Mouse (Mus musculus): ENCODE measurements at regions not wholly inside any gene's neighbourhood (a gene's known extent, or its start where the extent isn't known, plus 50 kb on each side); places are given as distances from the start of the nearest gene placed in this dataset.

GRCm38 (mm10) chr6:100476550-100477366 is 189.5 kb upstream of the Rybp start:
- no peak for DNase-seq (ENCODE audit: low spot score)

DNA sequence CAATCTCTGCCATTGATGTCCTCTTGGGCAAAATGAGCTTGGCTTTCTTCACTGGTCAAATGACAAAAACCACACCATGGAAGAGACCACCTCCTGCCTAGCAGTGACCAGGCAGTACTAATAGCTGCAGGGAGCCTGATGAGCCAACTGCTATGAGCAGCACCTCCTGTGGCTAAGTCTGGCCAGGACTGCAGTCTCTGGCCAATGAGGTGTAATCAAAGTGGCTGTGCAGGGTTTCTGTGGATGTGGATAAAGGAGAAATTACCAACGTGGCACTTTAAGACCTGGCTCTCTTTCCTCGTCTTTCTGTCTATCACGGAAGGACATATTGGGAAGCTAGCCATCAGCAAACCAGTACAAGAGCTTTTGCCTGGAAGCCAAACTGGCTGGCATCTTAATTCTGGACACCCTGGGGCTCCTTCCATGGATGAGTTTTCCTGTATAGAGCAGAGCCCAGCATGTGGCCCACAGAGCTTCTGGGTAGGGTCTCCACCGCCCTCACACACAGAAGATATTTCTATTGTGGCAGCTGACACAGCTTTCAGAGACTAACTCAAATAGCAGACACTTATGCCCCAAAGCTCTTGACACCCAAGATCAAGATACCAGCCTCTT is 188.2 kb upstream of the Rybp start:
- no peak for DNase-seq (ENCODE audit: low spot score)

GRCm38 (mm10) chr6:100474326-100474725 is 187.0 kb upstream of the Rybp start:
- DNase-seq (ENCODE audit: low spot score): no peak

- no peak for DNase-seq (ENCODE audit: low spot score)
Measured at GRCm38 (mm10) chr6:100470071-100470470, 182.8 kb upstream of the Rybp start.

DNA sequence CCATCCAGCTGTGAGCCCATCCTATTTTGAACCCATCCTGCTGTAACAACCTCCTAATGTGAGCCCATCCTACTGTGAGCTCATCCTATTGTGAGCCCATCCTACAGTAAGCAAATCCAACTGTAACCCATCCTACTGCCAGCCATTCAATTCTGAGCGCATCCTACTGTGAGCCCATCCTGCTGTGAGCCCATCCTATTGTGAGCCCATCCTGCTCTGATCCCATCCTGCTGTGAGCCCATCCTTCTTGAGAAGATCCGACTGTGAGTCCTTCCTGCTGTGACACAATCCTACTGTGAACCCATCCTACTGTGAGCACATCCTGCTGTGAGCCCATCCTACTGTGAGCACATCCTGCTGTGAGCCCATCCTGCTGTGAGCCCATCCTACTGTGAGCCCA is 175.5 kb upstream of the Rybp start:
- no peak for DNase-seq (ENCODE audit: low spot score)

- DNase-seq (ENCODE audit: low spot score): no peak
Measured at GRCm38 (mm10) chr6:100453401-100453800, 166.1 kb upstream of the Rybp start.

- DNase-seq (ENCODE audit: low spot score): no peak
Measured at GRCm38 (mm10) chr6:100452097-100453002, 165.1 kb upstream of the Rybp start.

GRCm38 (mm10) chr6:100450108-100450507 is 162.8 kb upstream of the Rybp start:
- no peak for DNase-seq (ENCODE audit: low spot score)

GRCm38 (mm10) chr6:100449087-100449486 is 161.8 kb upstream of the Rybp start:
- no peak for DNase-seq (ENCODE audit: low spot score)

DNA sequence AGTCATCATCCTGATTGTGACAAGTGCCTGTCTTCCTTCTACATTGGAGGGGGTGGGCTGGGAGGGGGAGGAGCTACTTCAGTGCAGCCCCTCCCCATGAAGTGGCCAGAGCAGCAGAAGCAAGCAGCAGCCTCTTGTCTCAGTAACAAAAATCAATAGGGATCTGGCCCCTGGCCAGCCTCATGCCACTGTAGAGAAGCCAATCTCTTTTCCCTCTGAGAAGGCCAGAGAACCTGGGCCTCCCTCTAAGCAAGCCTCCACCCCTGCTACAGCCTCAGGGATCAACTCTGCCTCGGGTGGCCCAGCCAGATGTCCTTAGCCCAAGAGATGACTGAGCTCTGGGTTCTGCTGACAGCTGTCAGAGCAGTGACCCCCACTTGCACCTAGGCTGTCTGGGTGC is 159.9 kb upstream of the Rybp start:
- no peak for DNase-seq (ENCODE audit: low spot score)

- no peak for DNase-seq (ENCODE audit: low spot score)
Measured at GRCm38 (mm10) chr6:100446804-100447203, 159.5 kb upstream of the Rybp start.

GRCm38 (mm10) chr6:100439071-100439737 is 151.9 kb upstream of the Rybp start:
- DNase-seq (ENCODE audit: low spot score): no peak

- peak; percentile 26 for DNase-seq (ENCODE audit: low spot score)
Measured at GRCm38 (mm10) chr6:100438511-100438991, 151.3 kb upstream of the Rybp start.

- no peak for DNase-seq (ENCODE audit: low spot score)
Measured at GRCm38 (mm10) chr6:100437980-100438379, 150.7 kb upstream of the Rybp start.

DNA sequence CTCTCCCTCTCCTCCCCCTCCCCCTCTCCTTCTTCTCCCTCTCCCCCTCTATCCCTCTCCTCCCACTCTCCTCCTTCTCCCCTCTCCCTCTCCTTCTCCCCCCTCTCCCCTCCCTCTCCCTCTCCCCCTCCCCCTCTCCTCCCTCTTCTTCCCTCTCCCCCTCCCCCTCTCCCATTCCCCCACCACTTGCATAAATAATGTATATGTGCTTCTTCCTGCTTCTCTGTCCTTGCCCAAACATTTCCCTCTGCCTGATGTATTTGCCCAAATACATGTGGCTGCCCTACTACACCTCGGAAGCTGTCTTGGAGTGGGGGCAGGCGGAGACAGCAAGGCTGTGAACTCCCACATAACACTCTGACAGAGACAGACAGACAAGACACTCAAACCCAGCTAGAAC is 149.2 kb upstream of the Rybp start:
- DNase-seq (ENCODE audit: low spot score): no peak

DNA sequence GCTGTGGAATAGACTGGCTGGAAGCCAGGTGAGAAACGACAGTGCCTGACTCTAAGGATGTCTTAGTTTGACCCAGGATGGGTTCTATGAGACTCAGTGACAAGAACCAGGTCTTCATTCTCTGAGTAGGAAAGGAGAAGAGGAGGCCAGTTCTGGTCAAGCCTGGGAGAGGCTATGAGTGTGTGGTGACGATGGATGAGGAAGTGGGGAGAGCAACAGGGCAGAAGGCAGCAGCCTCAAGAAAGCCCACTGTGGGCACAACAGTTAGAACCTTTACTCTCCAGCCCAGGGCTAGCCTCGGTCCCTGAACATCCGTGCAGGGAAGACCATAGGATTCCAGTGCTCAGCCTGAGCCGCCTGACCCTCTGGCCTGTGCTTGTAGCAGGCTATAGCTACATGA is 147.9 kb upstream of the Rybp start:
- no peak for DNase-seq (ENCODE audit: low spot score)

DNA sequence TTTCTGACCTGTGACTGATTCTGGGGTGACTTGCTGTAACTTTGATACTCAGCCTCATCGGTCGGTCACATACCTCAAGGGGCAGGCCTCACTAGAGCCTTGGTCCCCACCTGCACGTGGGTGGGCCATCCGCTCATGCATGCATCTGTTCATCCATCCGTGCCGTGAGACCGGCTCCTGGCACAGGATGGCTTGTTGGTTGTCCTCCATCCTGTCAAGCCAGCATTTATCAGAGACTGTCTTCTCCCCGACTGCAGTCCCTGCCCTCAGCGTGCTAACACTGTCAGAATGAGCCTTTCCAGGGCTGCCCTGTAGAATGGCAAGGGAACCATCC is 146.2 kb upstream of the Rybp start:
- DNase-seq (ENCODE audit: low spot score): no peak

- no peak for DNase-seq (ENCODE audit: low spot score)
Measured at GRCm38 (mm10) chr6:100432688-100433533, 145.6 kb upstream of the Rybp start.

DNA sequence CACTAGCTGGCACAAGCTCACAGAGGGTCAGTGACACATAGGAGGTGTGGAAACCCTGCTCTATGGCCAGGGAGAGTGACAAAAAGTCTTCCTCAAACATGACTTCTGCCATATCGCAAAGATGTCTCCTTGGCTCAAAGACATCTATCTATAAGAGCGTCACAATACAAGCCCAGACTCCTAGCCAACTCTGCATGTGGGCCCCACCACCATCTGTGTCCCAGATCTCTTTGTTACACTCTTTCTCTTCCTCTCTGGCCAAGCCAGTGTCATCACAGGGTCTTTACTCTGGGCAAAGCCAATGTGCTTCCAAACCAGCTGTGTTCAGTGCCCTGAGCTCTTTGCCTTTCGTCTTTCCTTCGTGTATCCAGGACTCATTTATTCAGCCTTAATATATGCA is 143.0 kb upstream of the Rybp start:
- no peak for DNase-seq (ENCODE audit: low spot score)

DNA sequence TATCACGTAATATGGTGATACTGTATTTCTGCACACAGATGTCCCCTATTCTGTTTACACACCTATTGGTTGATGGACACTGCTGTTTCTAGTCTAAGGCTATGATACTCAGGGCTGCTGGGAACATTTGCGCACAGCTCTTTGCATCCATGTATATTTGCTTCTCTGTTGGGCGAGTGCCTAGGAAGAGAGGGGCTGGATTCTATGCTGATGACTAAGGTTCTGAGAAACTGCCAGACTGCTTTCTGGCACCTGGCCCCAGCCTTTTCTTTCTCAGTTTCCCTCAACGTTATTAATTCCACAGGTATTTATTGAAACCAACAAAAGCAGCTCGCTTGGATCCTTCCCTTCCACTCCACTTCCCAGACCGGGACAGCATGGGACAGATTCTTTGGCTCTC is 142.2 kb upstream of the Rybp start:
- no peak for DNase-seq (ENCODE audit: low spot score)

DNA sequence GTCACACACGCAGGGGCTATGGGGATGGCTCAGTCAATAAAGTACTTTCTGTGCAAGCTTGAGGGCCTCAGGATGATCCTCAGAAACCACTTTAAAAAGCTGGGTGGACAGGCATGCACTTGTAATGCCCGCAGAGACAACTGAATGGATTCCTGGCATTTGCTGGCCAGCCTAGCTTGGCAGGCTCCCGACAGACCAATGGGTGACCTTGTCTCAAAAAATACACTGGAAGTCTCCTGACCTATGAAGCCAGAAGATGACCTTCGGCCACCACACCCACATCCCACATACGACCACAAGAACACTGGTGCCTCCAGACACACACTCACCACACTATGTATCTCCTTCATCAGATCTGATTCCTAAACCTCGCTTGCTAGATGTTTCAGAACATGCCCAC is 141.5 kb upstream of the Rybp start:
- DNase-seq (ENCODE audit: low spot score): no peak

Measured in left cerebral cortex, adult 11 months (tissue).